Mouse (Mus musculus) limb, embryonic 12.5 days (tissue): ENCODE data around the gene Ptprf. TPM values are rescaled to one million over a fixed set of nuclear protein-coding genes. Genes with fewer than 3 reads are reported as not detected.

Source experiments
- ATAC-seq: fragments of 200-750 bp; cut with Nextera tagmentation; 2 replicates; pipeline ENCODE4 v1.8.0; 2017; ENCODE audit warnings: low read depth, moderate TSS enrichment; ENCODE audit not compliant: insufficient number of reproducible peaks, insufficient read depth, low FRiP score, low TSS enrichment
- H3K27ac ChIP-seq: fragments of 300-500 bp; sonication (generic); 2 replicates; pipeline ENCODE4 v1.5.1; 2016; ENCODE audit warnings: mild to moderate bottlenecking, moderate library complexity
- H3K27me3 ChIP-seq: fragments of 300-500 bp; sonication (generic); 2 replicates; pipeline ENCODE4 v1.6.1; 2016; ENCODE audit warnings: mild to moderate bottlenecking, moderate library complexity
- H3K36me3 ChIP-seq: fragments of 300-500 bp; sonication (generic); 2 replicates; pipeline ENCODE4 v1.6.1; 2016; ENCODE audit warnings: mild to moderate bottlenecking, moderate library complexity
- H3K4me1 ChIP-seq: fragments of 300-500 bp; sonication (generic); replicated peaks from 2 replicates; pipeline ENCODE4 v1.6.1; 2016
- H3K4me2 ChIP-seq: fragments of 300-500 bp; sonication (generic); 2 replicates; pipeline ENCODE4 v1.6.1; 2016; ENCODE audit warnings: mild to moderate bottlenecking, moderate library complexity
- H3K4me3 ChIP-seq: fragments of 300-500 bp; sonication (generic); replicated peaks from 2 replicates; pipeline ENCODE4 v1.5.1; 2016; ENCODE audit warnings: mild to moderate bottlenecking
- H3K9ac ChIP-seq: fragments of 300-500 bp; sonication (generic); replicated peaks from 2 replicates; pipeline ENCODE4 v1.6.1; 2016; ENCODE audit warnings: mild to moderate bottlenecking, moderate library complexity
- H3K9me3 ChIP-seq: fragments of 300-500 bp; sonication (generic); 2 replicates; pipeline ENCODE4 v1.6.1; 2016; ENCODE audit warnings: mild to moderate bottlenecking, moderate library complexity
- WGBS: fragments of 180-500 bp; shearing (Covaris S2); methylation state at CpG from one replicate; pipeline ENCODE4 v1.1.7; 2016; 5-methylcytosine and 5-hydroxymethylcytosine counted together
- polyA plus RNA-seq: library from polyadenylated mRNA; unstranded; fragments of >200 nt; fragmentation: Nextera tagmentation; extraction: Ambion mirVana; gene quantifications from 2 replicates; pipeline ENCODE4 v1.2.1, GENCODE M21; 2016

The Ptprf gene
- polyA plus RNA-seq, 1 experiment from 2014 or later, result 69.6 TPM

GRCm38 (mm10) chr4:118271556-118272074, 19.6 kb downstream of the Ptprf start:
- H3K9ac ChIP-seq, result no peak overlapping the region
- ATAC-seq, result no peak
- no peaks in the 10 kb centered on the region for H3K27me3 ChIP-seq
- peaks cover 48% of the 10 kb centered on the region for H3K4me1 ChIP-seq
- H3K4me3 ChIP-seq, result no peak overlapping the region
- H3K36me3 ChIP-seq, result peaks cover 95% of the 10 kb centered on the region
- peak overlapping the region; percentile 31; the same call in 1 of the 2 replicates for H3K27ac ChIP-seq
- no peak overlapping the region for H3K4me2 ChIP-seq
- 79% methylated on average over 9 of the region's 9 CpGs for WGBS
- H3K9me3 ChIP-seq, result 0 out of 2 replicates have a peak, but pooled peaks cover 3% of the 10 kb centered on the region

- Histone ChIP-seq H3K4me2 (no peak overlapping the region), H3K4me3 (no peak overlapping the region), H3K27ac (no peak overlapping the region), H3K9ac (no peak overlapping the region), H3K36me3 (peaks cover 95% of the 10 kb centered on the region), H3K27me3 (no peaks in the 10 kb centered on the region), H3K4me1 (peaks cover 47% of the 10 kb centered on the region), H3K9me3 (0 out of 2 replicates have a peak, but pooled peaks cover 3% of the 10 kb centered on the region)
- no peak for ATAC-seq
- WGBS, result 95% methylated on average over 3 of the region's 3 CpGs
Observed at GRCm38 (mm10) chr4:118270706-118271105, 20.5 kb downstream of the Ptprf start.

- no peaks in the 10 kb centered on the region for H3K27me3 ChIP-seq
- peak overlapping the region; percentile 53; the same call in 1 of the 2 replicates for H3K27ac ChIP-seq
- no peak overlapping the region for H3K4me2 ChIP-seq
- H3K4me1 ChIP-seq, result peaks cover 47% of the 10 kb centered on the region
- H3K9me3 ChIP-seq, result 0 out of 2 replicates have a peak, but pooled peaks cover 3% of the 10 kb centered on the region
- peaks cover 94% of the 10 kb centered on the region for H3K36me3 ChIP-seq
- 53% methylated on average over 6 of the region's 6 CpGs for WGBS
- H3K9ac ChIP-seq, result 0 out of 2 replicates have a peak overlapping the region, but pooled peaks have one; percentile 2
- no peak for ATAC-seq
- H3K4me3 ChIP-seq, result no peak overlapping the region
Observed at GRCm38 (mm10) chr4:118269999-118270398, 21.2 kb downstream of the Ptprf start.

GRCm38 (mm10) chr4:118268429-118269212, 22.6 kb downstream of the Ptprf start:
- Histone ChIP-seq H3K9me3 (0 out of 2 replicates have a peak, but pooled peaks cover 3% of the 10 kb centered on the region), H3K4me1 (peaks cover 34% of the 10 kb centered on the region), H3K27ac (no peak overlapping the region), H3K4me2 (no peak overlapping the region), H3K9ac (no peak overlapping the region), H3K4me3 (no peak overlapping the region), H3K27me3 (no peaks in the 10 kb centered on the region), H3K36me3 (peaks cover 96% of the 10 kb centered on the region)
- WGBS, result 74% methylated on average over 14 of the region's 14 CpGs
- ATAC-seq, result no peak

- Histone ChIP-seq H3K27ac (peak overlapping the region; percentile 54; the same call in 1 of the 2 replicates), H3K9ac (0 out of 2 replicates have a peak overlapping the region, but pooled peaks have one; percentile 13), H3K36me3 (peaks cover 75% of the 10 kb centered on the region), H3K27me3 (no peaks in the 10 kb centered on the region), H3K4me1 (peaks cover 54% of the 10 kb centered on the region), H3K9me3 (no peaks in the 10 kb centered on the region), H3K4me3 (no peak overlapping the region), H3K4me2 (peak overlapping the region; percentile 26; the same call in 1 of the 2 replicates)
- WGBS, result 12% methylated on average over 15 of the region's 15 CpGs
- no peak for ATAC-seq
Observed at GRCm38 (mm10) chr4:118265557-118265956, 25.6 kb downstream of the Ptprf start.

GRCm38 (mm10) chr4:118261771-118262473, 29.3 kb downstream of the Ptprf start:
- H3K9ac ChIP-seq, result no peak overlapping the region; the same call in 1 of the 2 replicates
- H3K27me3 ChIP-seq, result no peaks in the 10 kb centered on the region
- 47% methylated on average over 13 of the region's 13 CpGs for WGBS
- H3K9me3 ChIP-seq, result no peaks in the 10 kb centered on the region
- peak; percentile 32; the same call in 1 of the 2 replicates for ATAC-seq
- peak overlapping the region; percentile 90 for H3K4me2 ChIP-seq
- H3K4me1 ChIP-seq, result peaks cover 57% of the 10 kb centered on the region
- peak overlapping the region; percentile 7; the same call in 1 of the 2 replicates for H3K4me3 ChIP-seq
- H3K36me3 ChIP-seq, result peaks cover 66% of the 10 kb centered on the region
- H3K27ac ChIP-seq, result peak overlapping the region; percentile 72

GRCm38 (mm10) chr4:118261291-118261690, 29.9 kb downstream of the Ptprf start:
- 36% methylated on average over 5 of the region's 5 CpGs for WGBS
- 0 out of 2 replicates have a peak, but pooled peaks have one; percentile 5 for ATAC-seq
- H3K27me3 ChIP-seq, result no peaks in the 10 kb centered on the region
- H3K9me3 ChIP-seq, result no peaks in the 10 kb centered on the region
- H3K4me3 ChIP-seq, result peak overlapping the region; percentile 53
- peaks cover 61% of the 10 kb centered on the region for H3K4me1 ChIP-seq
- peak overlapping the region; percentile 72 for H3K27ac ChIP-seq
- peaks cover 66% of the 10 kb centered on the region for H3K36me3 ChIP-seq
- peak overlapping the region; percentile 52 for H3K9ac ChIP-seq
- H3K4me2 ChIP-seq, result peak overlapping the region; percentile 90

- under 1% methylated on average over 39 of the region's 39 CpGs for WGBS
- Histone ChIP-seq H3K4me2 (peak overlapping the region; percentile 90), H3K4me1 (peaks cover 59% of the 10 kb centered on the region), H3K27me3 (no peaks in the 10 kb centered on the region), H3K4me3 (peak overlapping the region; percentile 53), H3K9me3 (no peaks in the 10 kb centered on the region), H3K27ac (peak overlapping the region; percentile 72), H3K9ac (peak overlapping the region; percentile 52), H3K36me3 (peaks cover 66% of the 10 kb centered on the region)
- ATAC-seq, result peak; percentile 62
Observed at GRCm38 (mm10) chr4:118260551-118261267, 30.5 kb downstream of the Ptprf start.

GRCm38 (mm10) chr4:118259782-118260463, 31.3 kb downstream of the Ptprf start:
- H3K36me3 ChIP-seq, result peaks cover 67% of the 10 kb centered on the region

GRCm38 (mm10) chr4:118257977-118258376, 33.2 kb downstream of the Ptprf start:
- H3K27ac ChIP-seq, result no peak overlapping the region
- no peak for ATAC-seq
- H3K27me3 ChIP-seq, result no peaks in the 10 kb centered on the region
- peaks cover 67% of the 10 kb centered on the region for H3K36me3 ChIP-seq
- H3K9ac ChIP-seq, result no peak overlapping the region
- WGBS, result 95% methylated on average over 5 of the region's 5 CpGs
- H3K4me2 ChIP-seq, result no peak overlapping the region
- peaks cover 50% of the 10 kb centered on the region for H3K4me1 ChIP-seq
- H3K4me3 ChIP-seq, result no peak overlapping the region
- no peaks in the 10 kb centered on the region for H3K9me3 ChIP-seq

More at GRCm38 (mm10) chr4:118259782-118260463, 31.3 kb downstream of the Ptprf start:
- 87% methylated on average over 8 of the region's 8 CpGs for WGBS
- Histone ChIP-seq H3K4me3 (peak overlapping the region; percentile 53), H3K4me1 (peaks cover 51% of the 10 kb centered on the region), H3K27ac (no peak overlapping the region), H3K9me3 (no peaks in the 10 kb centered on the region), H3K27me3 (no peaks in the 10 kb centered on the region), H3K9ac (no peak overlapping the region), H3K4me2 (peak overlapping the region; percentile 90)
- no peak for ATAC-seq
